Mouse (Mus musculus) adrenal gland (tissue): ENCODE measurements around the gene Mfap5.
"Not testable (repeated sequence)": the region's sequence is repeated elsewhere in the genome, so short reads cannot be mapped to it uniquely, and the experiment has no call there.

Experiments used
- intact Hi-C: fragments of 180-260 bp; cut with DNase I; formaldehyde crosslinking; loops from one replicate; pipeline ENCODE4 v1.15.1; 2025
- long read RNA-seq, 2 experiments: library from polyadenylated mRNA; unstranded; transcript quantifications; one replicate each; pipeline ENCODE4 v2.0.0; 2020; ENCODE audit warnings: borderline replicate concordance in 1 of 2; ENCODE audit not compliant: insufficient replicate concordance in 1 of 2

Gene Mfap5
- long read RNA-seq, experiment 1, partial matches to known transcripts, result 0 of 5 reads
- long read RNA-seq, experiment 1, other reads (novel, unspliced or antisense), result 1 of 5 reads
- long read RNA-seq, experiment 2, partial matches to known transcripts, result 0 of 6 reads
- long read RNA-seq, experiment 2, other reads (novel, unspliced or antisense), result 2 of 6 reads

GRCm38 (mm10) chr6:122505545-122505944 lies at the start of gene Mfap5:
Gene Mfap5 (plus strand): TSS chr6:122505845.
- intact Hi-C loops, result no loop called here

- intact Hi-C loops, result no loop called here
These were observed 46.5 kb upstream of the Mfap5 start for GRCm38 (mm10) chr6:122458946-122459693.

GRCm38 (mm10) chr6:122466092-122466713 lies 39.4 kb upstream of the Mfap5 start:
- intact Hi-C loops, result no loop called here

- intact Hi-C loops, result no loop called here
These were observed 36.5 kb upstream of the Mfap5 start for GRCm38 (mm10) chr6:122469030-122469640.

- intact Hi-C loops, result no loop called here
These were observed 35.4 kb upstream of the Mfap5 start for GRCm38 (mm10) chr6:122470240-122470639.

GRCm38 (mm10) chr6:122471461-122471860 lies 34.2 kb upstream of the Mfap5 start:
- intact Hi-C loops, result not testable (repeated sequence)

GRCm38 (mm10) chr6:122478062-122478461 lies 27.6 kb upstream of the Mfap5 start:
- intact Hi-C loops, result no loop called here

- intact Hi-C loops, result no loop called here
These were observed 20.0 kb upstream of the Mfap5 start for GRCm38 (mm10) chr6:122485401-122486296.

GRCm38 (mm10) chr6:122486297-122487117 lies 19.1 kb upstream of the Mfap5 start:
- intact Hi-C loops, result no loop called here

GRCm38 (mm10) chr6:122490929-122491512 lies 14.6 kb upstream of the Mfap5 start:
- intact Hi-C loops, result no loop called here

- intact Hi-C loops, result no loop called here
These were observed 14.1 kb upstream of the Mfap5 start for GRCm38 (mm10) chr6:122491557-122491956.

GRCm38 (mm10) chr6:122492479-122492878 lies 13.2 kb upstream of the Mfap5 start:
- intact Hi-C loops, result no loop called here

- intact Hi-C loops, result no loop called here
These were observed 11.7 kb upstream of the Mfap5 start for GRCm38 (mm10) chr6:122493799-122494472.

GRCm38 (mm10) chr6:122495082-122495881 lies 10.4 kb upstream of the Mfap5 start:
- intact Hi-C loops, result loop anchor here (5.0 kb wide), 1 partner anchor 67 kb away; no protein-coding TSS in a partner anchor

- intact Hi-C loops, result loop anchor here (5.0 kb wide), 1 partner anchor 66 kb away; no protein-coding TSS in a partner anchor
These were observed 9.1 kb upstream of the Mfap5 start for GRCm38 (mm10) chr6:122496501-122496900.

- intact Hi-C loops, result loop anchor here (5.0 kb wide), 1 partner anchor 64 kb away; no protein-coding TSS in a partner anchor
These were observed 7.0 kb upstream of the Mfap5 start, which contains the start of gene Rimklb for GRCm38 (mm10) chr6:122498661-122499060. Gene Rimklb (minus strand): TSS chr6:122498761.

- intact Hi-C loops, result no loop called here
These were observed 604 bp upstream of the Mfap5 start for GRCm38 (mm10) chr6:122505041-122505440.

- intact Hi-C loops, result no loop called here
These were observed 2.8 kb downstream of the Mfap5 start for GRCm38 (mm10) chr6:122508494-122508893.
